Mouse (Mus musculus): ENCODE data around the gene Taf9.

- TF ChIP-seq CTCF (IDR thresholded peaks at IDR 0.05; ENCODE audit: borderline replicate concordance, insufficient read depth, low read depth, low read length) (no peak), POLR2A (IDR thresholded peaks at IDR 0.05; ENCODE audit: borderline replicate concordance, insufficient read depth, low read length) (peak; percentile 77; the same call in 1 of the 2 replicates)
These were observed 585 bp upstream of the Taf9 start, which contains the start of the genes Ak6 and Rad17 for GRCm38 (mm10) chr13:100650550-100651438.
